Mouse (Mus musculus) heart, adult 2 months (tissue): Measurements from ENCODE around the gene Zfp119b.

Source experiments
- CTCF ChIP-seq: fragments of 200-600 bp; IDR thresholded peaks from 2 replicates; pipeline ENCODE4 v1.8.1; 2022; ENCODE audit warnings: antibody characterized with exemption, mild to moderate bottlenecking, moderate library complexity
- EP300 ChIP-seq: fragments of 200-500 bp; IDR thresholded peaks from 2 replicates; pipeline ENCODE4 v1.6.1; 2011; ENCODE audit warnings: low read depth, low read length, control low read depth; ENCODE audit not compliant: insufficient read depth

DNA sequence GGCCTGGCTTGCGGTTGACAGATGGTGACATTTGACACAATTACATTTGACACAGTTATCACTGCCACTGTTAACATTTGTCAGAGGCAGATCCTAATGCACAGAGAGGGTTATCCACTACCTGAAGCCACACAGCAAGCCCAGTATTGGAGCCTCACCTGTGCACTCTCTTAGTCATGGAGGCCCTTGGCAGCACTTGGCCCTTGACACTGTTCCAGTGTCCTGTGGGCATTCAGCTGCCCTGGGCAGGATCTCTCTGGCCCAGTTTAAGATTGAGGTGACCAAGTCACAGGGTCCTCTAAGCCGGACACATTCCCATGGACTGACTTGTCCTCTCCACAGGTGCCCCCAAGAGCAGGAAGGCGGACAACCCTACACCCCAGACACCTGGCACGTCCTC, 17.9 kb upstream of the Zfp119b start:
- no peak for TF ChIP-seq CTCF
- no peak for TF ChIP-seq EP300
